Mouse (Mus musculus): ENCODE results near the gene Dhrs11.
A peak's percentile ranks its signal among the peaks of the same experiment; 100 is the strongest.

Dhrs11 gene

GRCm38 (mm10) chr11:84822487-84822886, 6.3 kb downstream of the Dhrs11 start:
- DNase-seq = no peak

GRCm38 (mm10) chr11:84821131-84821770, 7.5 kb downstream of the Dhrs11 start:
- DNase-seq = no peak

GRCm38 (mm10) chr11:84818961-84819692, 9.7 kb downstream of the Dhrs11 start, which contains the start of gene Mrm1:
Gene Mrm1, minus strand, starts transcription at chr11:84819515.
- peak; percentile 98 to 99 for DNase-seq

GRCm38 (mm10) chr11:84818085-84818960, 10.5 kb downstream of the Dhrs11 start:
- DNase-seq = peak; percentile 85 to 88

DNA sequence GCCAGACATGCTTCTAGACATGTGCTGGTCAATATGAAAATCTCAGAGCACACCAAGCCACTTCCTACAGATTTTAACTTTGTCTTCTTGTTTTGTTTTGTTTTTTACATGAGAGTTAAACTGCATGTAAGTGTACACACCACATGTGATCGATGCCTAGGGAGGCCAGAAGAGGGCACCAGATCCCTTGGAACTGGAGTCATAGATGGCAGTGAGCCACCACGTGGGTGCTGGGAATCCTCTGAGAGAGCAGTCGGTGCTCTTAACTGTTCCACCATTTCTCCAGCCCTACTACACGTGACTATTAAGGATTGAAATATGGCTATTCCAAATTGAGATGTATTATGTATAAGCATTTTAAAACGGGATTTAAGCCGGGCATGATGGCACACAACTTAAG, 11.4 kb downstream of the Dhrs11 start:
- DNase-seq = peak in 1 of 2 experiments; percentile 37

GRCm38 (mm10) chr11:84813724-84814510, 14.9 kb downstream of the Dhrs11 start:
- DNase-seq = peak; percentile 60 to 85

- no peak for DNase-seq
Measured at GRCm38 (mm10) chr11:84804373-84804772, 24.4 kb downstream of the Dhrs11 start.

GRCm38 (mm10) chr11:84797627-84798353, 31.0 kb downstream of the Dhrs11 start:
- peak; percentile 53 to 87 for DNase-seq

GRCm38 (mm10) chr11:84797026-84797425, 31.8 kb downstream of the Dhrs11 start:
- DNase-seq = no peak

GRCm38 (mm10) chr11:84794496-84795113, 34.2 kb downstream of the Dhrs11 start:
- peak; percentile 53 to 84 for DNase-seq

GRCm38 (mm10) chr11:84793545-84793944, 35.2 kb downstream of the Dhrs11 start:
- DNase-seq = no peak

- DNase-seq = no peak
Measured at GRCm38 (mm10) chr11:84790383-84790782, 38.4 kb downstream of the Dhrs11 start.

GRCm38 (mm10) chr11:84780143-84780870, 48.5 kb downstream of the Dhrs11 start:
- DNase-seq = no peak

- no peak for DNase-seq
Measured at GRCm38 (mm10) chr11:84775560-84775959, 53.2 kb downstream of the Dhrs11 start.

- no peak for DNase-seq
Measured at GRCm38 (mm10) chr11:84774870-84775514, 53.8 kb downstream of the Dhrs11 start.
